Mouse (Mus musculus): Measurements from ENCODE around the gene Ccni. TPM values are rescaled to one million over a fixed set of nuclear protein-coding genes. Genes with fewer than 3 reads are reported as not detected.

The Ccni gene
- total RNA-seq, 1 experiment from 2014 or later: 187 TPM

DNA sequence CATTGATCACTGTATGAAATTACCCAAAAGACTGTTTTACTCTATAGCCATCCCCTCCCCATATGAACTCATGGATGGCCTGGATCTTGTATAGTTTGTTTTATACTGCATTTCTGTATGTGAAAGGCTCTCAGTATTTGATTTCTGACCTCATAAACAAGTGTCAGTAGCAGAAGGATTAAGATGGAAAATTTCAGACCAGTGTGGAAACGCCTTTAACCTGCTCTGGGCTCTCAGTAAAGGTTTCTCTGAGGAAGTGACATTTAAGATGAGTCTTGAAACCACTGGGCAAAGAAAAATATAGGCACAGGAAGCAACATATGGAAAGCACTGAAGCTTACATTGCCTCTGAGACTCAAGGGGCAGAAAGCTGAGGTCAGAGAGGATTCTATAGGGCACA lies 1.3 kb upstream of the Ccni start:
- ATAC-seq (replicated peaks in 1 of 2; ENCODE audit: insufficient read depth in 1 of 2, low FRiP score in 2 of 2, low TSS enrichment in 1 of 2, low read depth in 1 of 2, poor library complexity in 2 of 2, severe bottlenecking in 2 of 2): no peak

DNA sequence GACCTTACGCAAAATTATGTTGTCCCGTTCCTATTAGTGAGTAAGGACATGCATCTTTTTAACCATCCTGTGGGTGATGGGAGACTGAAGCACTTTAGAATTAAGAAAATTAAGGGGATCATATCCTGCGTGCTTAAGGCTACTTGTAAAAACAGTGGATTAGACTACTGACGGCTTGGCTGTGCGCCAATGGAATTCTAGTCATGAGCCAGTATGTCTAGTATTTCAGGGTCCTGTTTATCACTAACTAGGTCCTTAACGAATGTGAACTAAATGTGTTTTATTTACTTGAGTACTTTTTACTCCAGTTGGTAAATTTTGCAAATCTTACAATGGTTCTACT lies 682 bp upstream of the Ccni start:
- ATAC-seq (replicated peaks in 1 of 2; ENCODE audit: insufficient read depth in 1 of 2, low FRiP score in 2 of 2, low TSS enrichment in 1 of 2, low read depth in 1 of 2, poor library complexity in 2 of 2, severe bottlenecking in 2 of 2): no peak

DNA sequence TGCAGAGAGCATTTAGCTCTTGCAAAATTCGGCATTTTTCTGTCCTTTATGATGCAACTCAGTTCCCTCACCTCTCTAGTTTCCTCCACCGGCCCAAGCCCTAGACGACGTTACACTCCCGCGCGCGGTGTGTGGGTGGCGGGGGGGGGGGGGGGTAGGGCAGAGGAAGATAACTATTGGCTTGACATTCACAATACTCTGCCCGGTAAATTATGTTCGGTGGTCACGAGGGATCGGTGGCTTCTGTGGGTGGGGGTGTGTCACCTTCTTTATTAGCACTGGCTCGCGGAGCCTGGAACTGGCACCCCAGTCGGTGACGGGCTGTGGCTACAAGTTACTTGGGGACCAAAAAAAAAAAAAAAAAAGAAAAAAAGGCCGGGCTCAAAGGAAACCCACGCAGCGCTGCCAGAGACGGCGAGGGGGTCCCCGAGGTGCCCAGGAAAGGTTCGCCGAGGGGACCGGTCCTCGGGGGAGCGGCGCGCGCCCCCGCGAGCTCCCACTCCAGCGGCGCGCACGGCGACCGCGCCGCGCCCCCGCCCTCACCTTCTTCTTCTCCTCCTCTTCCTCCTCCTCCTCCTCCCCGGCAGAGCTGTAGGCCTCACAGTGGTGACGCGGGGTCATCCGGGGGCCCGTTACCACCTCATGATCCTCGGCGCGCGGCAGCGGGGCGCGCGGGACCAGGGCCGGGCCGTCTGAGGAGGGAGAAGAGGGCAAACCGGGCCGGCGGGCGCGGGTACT lies 755 bp downstream of the Ccni start:
- peak; percentile 28 to 46; a peak in 3 of 4 replicates for ATAC-seq (replicated peaks in 1 of 2; ENCODE audit: insufficient read depth in 1 of 2, low FRiP score in 2 of 2, low TSS enrichment in 1 of 2, low read depth in 1 of 2, poor library complexity in 2 of 2, severe bottlenecking in 2 of 2)

DNA sequence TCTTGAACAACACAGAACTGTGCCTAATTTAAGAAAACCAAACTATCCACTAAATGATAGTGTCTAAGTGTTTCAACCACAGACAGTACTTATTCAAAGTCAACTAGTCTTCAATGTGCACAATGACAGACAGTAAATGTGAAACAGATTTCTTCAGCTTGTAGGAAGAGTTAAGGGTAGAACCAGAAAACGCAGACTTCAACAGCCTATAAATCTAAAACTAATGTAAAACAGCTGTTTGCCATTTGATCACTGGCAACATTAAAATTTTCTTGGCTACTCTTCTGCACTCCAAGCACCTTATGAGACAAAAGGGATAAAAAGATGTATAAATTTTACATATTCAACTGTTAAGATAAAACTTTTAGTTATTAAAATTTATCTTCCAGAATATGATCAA lies 5.1 kb downstream of the Ccni start:
- no peak for ATAC-seq (replicated peaks in 1 of 2; ENCODE audit: insufficient read depth in 1 of 2, low FRiP score in 2 of 2, low TSS enrichment in 1 of 2, low read depth in 1 of 2, poor library complexity in 2 of 2, severe bottlenecking in 2 of 2)

DNA sequence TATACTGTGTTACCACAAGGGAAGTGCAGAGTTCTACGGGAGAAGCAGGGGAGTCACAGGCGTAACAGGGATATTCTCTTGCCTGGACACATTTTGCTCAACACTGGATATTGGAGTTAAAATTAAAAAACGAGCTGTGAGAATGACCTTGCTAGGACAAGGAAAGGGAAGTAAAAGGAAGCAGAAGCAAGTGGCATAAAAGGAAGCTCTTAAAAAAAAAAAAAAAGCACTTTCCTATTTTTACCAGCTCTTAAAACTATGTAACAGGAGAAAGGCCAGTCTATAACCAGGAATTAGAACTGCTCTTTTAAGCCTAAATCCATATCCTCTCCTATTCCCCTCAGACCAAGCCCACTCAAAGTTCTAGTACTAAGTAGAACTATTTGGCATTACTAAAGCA lies 8.1 kb downstream of the Ccni start:
- no peak for ATAC-seq (replicated peaks in 1 of 2; ENCODE audit: insufficient read depth in 1 of 2, low FRiP score in 2 of 2, low TSS enrichment in 1 of 2, low read depth in 1 of 2, poor library complexity in 2 of 2, severe bottlenecking in 2 of 2)

DNA sequence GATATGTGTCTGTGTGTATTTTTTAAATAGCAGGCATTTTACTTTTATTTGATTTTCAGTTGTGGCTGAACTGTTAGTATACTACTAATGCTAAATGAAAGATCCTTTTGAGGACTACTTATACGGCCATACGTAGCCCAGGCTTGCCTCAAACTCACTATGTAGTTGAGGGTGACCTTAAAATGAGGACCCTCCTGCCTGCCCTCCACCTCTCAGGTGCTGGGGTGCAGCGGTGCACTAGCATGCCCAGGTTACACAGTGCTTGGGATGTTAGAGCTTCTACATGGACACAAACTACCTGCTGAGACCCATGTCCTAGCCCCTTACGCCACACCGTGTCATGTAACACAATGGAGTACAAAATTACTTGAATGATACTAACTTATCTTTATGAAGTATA lies 15.9 kb downstream of the Ccni start:
- no peak for ATAC-seq (replicated peaks in 1 of 2; ENCODE audit: insufficient read depth in 1 of 2, low FRiP score in 2 of 2, low TSS enrichment in 1 of 2, low read depth in 1 of 2, poor library complexity in 2 of 2, severe bottlenecking in 2 of 2)

DNA sequence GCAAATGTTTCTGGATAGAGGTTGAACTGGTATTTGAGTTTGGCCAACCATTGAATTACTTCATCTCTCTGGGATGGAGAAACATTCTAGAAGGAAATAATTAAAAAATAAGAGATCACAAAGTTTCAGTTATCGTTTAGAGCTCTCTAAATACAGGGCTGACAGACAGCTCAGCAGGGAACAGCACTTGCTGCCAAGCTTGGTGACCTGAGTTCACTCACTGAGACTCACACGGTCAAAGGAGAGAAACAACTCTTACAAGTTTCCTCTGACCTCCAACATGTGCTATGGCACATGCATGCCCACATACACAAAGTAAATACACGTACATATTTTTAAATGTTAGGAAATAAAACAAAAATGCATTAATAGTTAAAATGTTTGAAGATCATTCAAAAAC lies 16.7 kb downstream of the Ccni start:
- no peak for ATAC-seq (replicated peaks in 1 of 2; ENCODE audit: insufficient read depth in 1 of 2, low FRiP score in 2 of 2, low TSS enrichment in 1 of 2, low read depth in 1 of 2, poor library complexity in 2 of 2, severe bottlenecking in 2 of 2)

DNA sequence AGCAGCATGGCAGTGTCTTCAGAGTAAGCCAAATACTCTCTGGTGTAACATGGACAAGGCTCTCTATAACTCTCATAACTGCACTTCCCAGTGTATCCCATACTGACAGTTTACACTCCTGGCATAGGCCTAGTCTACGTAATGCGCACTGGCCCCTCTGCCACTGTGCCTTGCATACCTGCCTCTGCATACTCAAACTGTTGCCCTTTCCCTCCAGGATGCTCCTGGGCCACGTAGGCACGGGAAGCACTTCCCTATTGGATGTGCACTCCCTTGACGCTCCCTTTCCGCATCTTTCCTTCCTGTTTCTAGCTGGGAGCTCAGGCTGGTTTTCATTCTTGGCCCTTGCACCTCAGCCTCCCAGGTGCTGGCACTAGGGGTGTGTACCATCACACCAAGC lies 21.7 kb downstream of the Ccni start:
- no peak for ATAC-seq (replicated peaks in 1 of 2; ENCODE audit: insufficient read depth in 1 of 2, low FRiP score in 2 of 2, low TSS enrichment in 1 of 2, low read depth in 1 of 2, poor library complexity in 2 of 2, severe bottlenecking in 2 of 2)

DNA sequence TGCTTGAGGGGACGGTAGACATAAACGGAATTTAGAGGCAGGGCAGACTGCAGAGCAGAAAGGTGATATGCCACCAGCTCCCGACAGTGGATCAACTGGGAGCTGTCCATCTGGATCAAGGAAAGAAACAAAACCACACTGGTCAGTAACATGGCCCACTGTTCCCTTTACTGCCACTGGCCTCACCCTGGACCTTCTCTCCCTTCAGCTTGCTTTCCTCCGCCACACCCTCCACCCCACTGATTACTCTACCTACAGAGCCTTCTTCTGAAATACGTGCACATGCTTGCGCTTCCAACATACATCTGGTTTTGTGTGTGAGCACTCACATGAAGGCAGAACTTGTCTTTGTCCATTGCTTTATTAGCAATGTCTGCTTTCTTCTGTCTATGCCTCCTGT lies 23.0 kb downstream of the Ccni start:
- no peak for ATAC-seq (replicated peaks in 1 of 2; ENCODE audit: insufficient read depth in 1 of 2, low FRiP score in 2 of 2, low TSS enrichment in 1 of 2, low read depth in 1 of 2, poor library complexity in 2 of 2, severe bottlenecking in 2 of 2)

DNA sequence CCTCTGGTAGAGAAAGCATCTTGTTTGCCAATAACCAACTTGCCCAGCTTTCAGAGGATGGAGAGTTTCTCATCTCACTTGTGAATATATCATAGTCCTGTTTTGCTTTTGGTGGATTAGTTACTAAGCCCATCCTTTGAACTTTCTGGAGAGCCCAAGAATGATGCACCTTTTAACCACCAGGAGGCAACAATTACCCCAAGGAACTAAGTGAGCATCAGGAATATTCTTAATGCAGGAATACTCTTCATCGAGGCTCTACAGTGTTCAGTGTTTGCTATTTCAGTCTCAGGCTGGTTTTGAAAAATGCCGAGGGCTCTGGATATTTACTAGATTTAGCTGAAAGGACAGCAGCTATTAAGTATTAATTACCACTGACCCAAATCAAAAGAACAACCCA lies 26.0 kb downstream of the Ccni start:
- ATAC-seq (replicated peaks in 1 of 2; ENCODE audit: insufficient read depth in 1 of 2, low FRiP score in 2 of 2, low TSS enrichment in 1 of 2, low read depth in 1 of 2, poor library complexity in 2 of 2, severe bottlenecking in 2 of 2): peak in 1 of 2 experiments; percentile 69; a peak in 1 of 4 replicates

DNA sequence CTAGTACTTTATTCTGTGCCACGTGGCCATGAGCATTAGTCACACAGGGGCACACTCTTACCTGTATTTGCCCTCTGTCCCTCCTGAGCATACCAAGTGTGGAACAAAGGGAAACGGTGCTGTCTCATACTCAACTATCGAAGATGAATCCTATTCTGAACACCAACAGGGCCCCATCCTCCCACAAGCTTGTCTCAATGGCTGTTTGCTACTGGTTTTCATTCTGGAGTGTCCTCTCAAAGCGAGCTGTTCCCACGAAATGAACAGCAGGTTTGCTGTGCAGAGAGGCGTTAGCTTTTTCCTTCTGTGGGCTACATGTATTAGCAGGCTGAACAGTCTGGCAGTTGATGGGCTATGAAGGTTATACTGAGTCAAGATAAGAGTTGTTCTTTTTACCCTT lies 27.7 kb downstream of the Ccni start:
- ATAC-seq (replicated peaks in 1 of 2; ENCODE audit: insufficient read depth in 1 of 2, low FRiP score in 2 of 2, low TSS enrichment in 1 of 2, low read depth in 1 of 2, poor library complexity in 2 of 2, severe bottlenecking in 2 of 2): no peak

DNA sequence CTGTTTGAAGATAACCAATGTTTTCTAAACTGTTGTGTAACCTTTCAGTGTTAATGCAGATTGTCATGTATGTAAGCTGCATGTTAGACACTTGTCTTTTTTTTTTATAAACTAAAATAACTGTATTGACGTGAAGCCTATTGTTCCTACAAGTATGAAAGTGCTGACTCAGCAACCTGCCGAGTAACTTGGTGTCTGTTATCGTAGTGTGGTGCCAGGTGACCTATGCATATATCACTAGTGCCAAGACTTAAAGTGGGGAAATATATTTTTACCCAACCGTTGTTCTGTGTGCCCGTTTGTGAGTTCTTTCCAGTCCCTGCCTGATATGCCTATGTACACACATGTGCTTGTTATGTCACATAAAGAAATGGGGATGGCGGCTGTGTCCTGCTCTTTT lies 31.6 kb downstream of the Ccni start:
- no peak for ATAC-seq (replicated peaks in 1 of 2; ENCODE audit: insufficient read depth in 1 of 2, low FRiP score in 2 of 2, low TSS enrichment in 1 of 2, low read depth in 1 of 2, poor library complexity in 2 of 2, severe bottlenecking in 2 of 2)

DNA sequence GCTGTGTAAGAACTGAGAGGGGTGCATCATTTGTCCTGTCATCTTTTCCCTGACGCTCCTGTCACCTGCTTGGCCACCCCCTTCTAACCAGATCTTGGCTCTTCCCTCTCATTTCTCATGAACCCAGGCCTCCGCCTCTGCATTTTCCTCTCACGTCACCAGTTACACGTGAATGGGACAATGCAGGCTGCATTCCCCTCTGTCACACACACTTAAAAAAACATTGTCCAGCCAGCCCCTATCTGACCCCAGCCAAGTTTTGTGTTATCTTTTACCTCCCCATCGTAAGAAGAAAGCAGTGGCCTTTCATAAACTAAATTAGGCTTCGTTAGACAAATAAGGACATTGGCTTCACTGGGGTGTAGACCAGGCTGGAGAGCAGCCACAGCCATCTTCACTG lies 33.8 kb downstream of the Ccni start:
- ATAC-seq (replicated peaks in 1 of 2; ENCODE audit: insufficient read depth in 1 of 2, low FRiP score in 2 of 2, low TSS enrichment in 1 of 2, low read depth in 1 of 2, poor library complexity in 2 of 2, severe bottlenecking in 2 of 2): no peak

DNA sequence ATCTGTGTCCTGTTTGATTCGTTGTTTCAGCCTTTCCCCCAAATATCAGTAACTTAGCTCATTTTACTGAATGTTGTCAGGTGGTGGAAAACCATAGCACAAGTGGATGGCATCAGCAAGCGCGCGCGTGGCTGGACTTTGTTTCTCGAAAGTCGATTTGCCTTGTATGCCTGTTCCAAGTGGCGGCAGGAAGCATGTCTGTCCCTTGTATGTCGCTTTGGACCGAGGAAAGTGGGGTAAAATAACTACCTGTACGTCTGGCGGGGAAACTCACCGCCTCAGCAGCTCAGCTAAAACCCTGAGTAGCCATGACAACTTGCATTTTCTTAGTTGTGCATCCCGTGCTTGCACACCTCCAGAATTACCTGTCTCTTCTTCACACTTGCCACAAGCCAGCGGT lies 34.9 kb downstream of the Ccni start:
- no peak for ATAC-seq (replicated peaks in 1 of 2; ENCODE audit: insufficient read depth in 1 of 2, low FRiP score in 2 of 2, low TSS enrichment in 1 of 2, low read depth in 1 of 2, poor library complexity in 2 of 2, severe bottlenecking in 2 of 2)

DNA sequence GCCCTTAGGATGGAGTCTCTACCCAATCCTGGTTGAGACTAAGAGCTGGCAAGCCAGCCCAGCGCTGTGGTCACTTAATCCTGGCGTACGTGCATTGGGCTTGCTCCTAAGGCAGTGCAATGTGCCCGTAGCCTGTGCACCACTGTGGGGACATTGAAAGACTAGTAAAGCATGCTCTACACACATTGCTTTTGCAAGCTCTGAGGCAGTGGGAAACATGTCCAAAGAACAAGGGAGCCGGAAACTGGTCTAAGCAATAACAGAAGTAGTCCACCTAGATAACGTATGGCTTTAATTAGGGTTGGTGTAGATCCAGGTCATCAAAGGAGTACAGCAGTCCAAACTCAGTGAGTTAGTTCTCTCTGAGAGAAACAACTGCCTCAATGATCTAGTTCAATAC lies 37.6 kb downstream of the Ccni start:
- no peak for ATAC-seq (replicated peaks in 1 of 2; ENCODE audit: insufficient read depth in 1 of 2, low FRiP score in 2 of 2, low TSS enrichment in 1 of 2, low read depth in 1 of 2, poor library complexity in 2 of 2, severe bottlenecking in 2 of 2)

DNA sequence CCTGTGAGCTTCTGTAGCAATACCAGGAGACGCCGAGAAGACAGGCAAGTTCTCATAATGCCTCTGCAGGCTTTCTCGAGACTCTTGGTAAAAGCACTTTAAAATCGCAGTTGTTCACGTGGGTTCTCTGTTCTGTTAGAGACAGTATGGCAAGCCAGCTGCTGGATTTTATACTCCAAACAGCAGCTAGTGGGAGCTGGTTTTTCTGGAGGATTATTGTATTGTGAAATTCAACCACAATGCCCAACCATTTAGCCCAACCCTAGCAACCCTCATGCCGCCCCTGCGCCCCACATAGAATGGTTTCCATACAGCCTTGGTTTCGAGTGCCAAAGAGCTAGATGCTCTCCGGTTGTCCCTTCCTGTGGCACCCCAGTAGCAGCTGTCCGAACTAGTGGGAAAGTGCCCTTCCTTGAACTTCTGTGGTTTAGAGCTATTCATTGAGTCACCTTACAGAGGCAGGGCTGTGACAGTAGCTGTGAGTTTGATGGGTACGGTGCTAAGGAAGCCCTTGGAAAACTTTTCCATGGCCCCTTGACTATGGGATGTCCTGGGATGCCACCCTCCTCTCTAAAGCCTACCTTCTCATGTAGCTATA lies 38.3 kb downstream of the Ccni start:
- ATAC-seq (replicated peaks in 1 of 2; ENCODE audit: insufficient read depth in 1 of 2, low FRiP score in 2 of 2, low TSS enrichment in 1 of 2, low read depth in 1 of 2, poor library complexity in 2 of 2, severe bottlenecking in 2 of 2): no peak

DNA sequence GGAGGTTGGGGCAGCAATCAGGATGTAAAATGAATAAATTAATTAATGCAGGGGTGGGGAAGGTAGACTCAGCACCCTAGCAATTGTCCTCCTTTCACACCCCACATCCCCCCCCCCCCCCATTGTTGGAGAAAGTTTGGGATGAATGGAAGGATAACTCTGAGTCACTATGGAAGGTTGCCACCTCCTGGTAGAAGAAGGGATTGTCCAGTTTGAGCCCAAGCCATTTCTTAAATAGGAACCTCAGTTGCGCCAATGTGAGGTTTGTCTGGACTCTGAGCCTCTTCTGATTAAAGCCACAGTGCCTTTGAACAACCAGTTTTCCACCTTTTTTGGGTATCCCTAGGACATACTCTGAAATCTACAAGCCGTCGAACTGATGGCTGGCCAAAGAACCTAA lies 42.8 kb downstream of the Ccni start:
- 0 out of 4 replicates have a peak, but pooled peaks have one; percentile 28 to 32 for ATAC-seq (replicated peaks in 1 of 2; ENCODE audit: insufficient read depth in 1 of 2, low FRiP score in 2 of 2, low TSS enrichment in 1 of 2, low read depth in 1 of 2, poor library complexity in 2 of 2, severe bottlenecking in 2 of 2)

DNA sequence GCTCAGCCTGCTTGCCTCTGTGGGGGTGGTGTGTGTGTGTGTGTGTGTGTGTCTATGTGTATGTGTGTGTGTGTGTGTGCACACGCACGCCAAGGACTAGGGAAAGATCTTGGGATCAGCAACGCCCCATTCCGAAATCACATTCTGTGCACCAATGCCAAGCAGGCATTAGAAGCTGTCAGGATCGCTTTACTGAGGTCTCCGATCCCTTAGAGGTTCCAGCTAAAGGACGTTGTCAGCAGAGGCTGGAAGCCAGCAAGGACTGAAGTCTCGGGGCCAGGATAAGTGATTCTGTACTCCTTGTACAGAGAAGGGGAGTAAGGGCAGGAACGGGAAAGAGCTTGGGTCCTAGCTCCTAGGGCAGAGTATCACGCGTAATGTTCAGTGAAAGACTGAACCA lies 51.9 kb downstream of the Ccni start:
- ATAC-seq (replicated peaks in 1 of 2; ENCODE audit: insufficient read depth in 1 of 2, low FRiP score in 2 of 2, low TSS enrichment in 1 of 2, low read depth in 1 of 2, poor library complexity in 2 of 2, severe bottlenecking in 2 of 2): no peak

DNA sequence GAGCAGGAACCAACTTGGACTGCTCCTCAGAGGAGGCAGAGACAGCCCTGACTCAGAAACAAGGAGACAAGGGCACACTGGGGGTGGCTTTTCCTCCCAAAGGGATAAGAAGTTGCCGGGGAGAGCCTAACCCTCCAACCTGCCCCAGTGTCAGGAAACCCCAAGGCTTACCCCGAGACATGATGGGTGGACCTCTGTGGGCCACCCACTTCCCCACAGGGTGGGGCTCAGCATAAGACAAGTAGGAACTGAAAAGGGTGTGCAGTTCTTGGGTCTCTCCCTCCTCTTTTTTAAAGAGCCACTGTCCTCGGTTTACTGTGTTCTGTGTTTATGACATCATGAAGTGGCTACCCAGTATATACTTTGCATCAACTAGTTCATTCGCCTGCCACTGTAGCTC lies 53.8 kb downstream of the Ccni start:
- peak; percentile 83 to 89 for ATAC-seq (replicated peaks in 1 of 2; ENCODE audit: insufficient read depth in 1 of 2, low FRiP score in 2 of 2, low TSS enrichment in 1 of 2, low read depth in 1 of 2, poor library complexity in 2 of 2, severe bottlenecking in 2 of 2)

Measured in hematopoietic stem cell, adult 5-6 weeks (primary cell).